Mouse (Mus musculus): ENCODE measurements around the gene Cx3cr1. TPM values are rescaled to one million over a fixed set of nuclear protein-coding genes. Genes with fewer than 3 reads are reported as not detected.

The Cx3cr1 gene
- polyA plus RNA-seq, 1 experiment from 2014 or later, result 8.0 TPM

DNA sequence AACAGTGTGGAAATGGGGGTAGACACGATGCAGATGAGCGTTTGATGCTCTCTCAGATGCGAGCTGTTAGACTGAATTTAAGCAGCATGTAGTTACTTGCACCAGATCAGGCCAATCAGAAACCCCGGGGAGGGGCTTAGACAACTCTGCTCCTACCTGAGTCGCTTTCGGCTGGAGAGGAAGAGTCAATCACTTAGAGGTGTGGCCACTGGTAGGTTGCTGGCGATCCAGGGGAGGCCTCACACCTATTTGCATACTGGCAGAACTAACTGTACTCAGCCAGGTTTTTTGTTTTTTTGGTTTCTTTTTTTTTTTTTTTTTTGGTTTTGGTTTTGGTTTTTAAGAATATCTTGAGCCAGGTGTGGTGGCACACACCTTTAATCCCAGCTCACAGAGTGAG is 81.4 kb downstream of the Cx3cr1 start:
- H3K9me3 ChIP-seq, result no peaks in the 10 kb centered on the region
- H3K4me2 ChIP-seq (replicated peaks), result no peak overlapping the region
- no peak for ATAC-seq (ENCODE audit: insufficient number of reproducible peaks, insufficient read depth, low FRiP score, low TSS enrichment)
- no peaks in the 10 kb centered on the region for H3K27me3 ChIP-seq
- no peaks in the 10 kb centered on the region for H3K36me3 ChIP-seq
- no peak overlapping the region for H3K9ac ChIP-seq
- no peak overlapping the region for H3K4me3 ChIP-seq
- H3K4me1 ChIP-seq, result peaks cover 13% of the 10 kb centered on the region
- H3K27ac ChIP-seq, result no peak overlapping the region
- WGBS, result 54% methylated on average over 7 of the region's 7 CpGs

DNA sequence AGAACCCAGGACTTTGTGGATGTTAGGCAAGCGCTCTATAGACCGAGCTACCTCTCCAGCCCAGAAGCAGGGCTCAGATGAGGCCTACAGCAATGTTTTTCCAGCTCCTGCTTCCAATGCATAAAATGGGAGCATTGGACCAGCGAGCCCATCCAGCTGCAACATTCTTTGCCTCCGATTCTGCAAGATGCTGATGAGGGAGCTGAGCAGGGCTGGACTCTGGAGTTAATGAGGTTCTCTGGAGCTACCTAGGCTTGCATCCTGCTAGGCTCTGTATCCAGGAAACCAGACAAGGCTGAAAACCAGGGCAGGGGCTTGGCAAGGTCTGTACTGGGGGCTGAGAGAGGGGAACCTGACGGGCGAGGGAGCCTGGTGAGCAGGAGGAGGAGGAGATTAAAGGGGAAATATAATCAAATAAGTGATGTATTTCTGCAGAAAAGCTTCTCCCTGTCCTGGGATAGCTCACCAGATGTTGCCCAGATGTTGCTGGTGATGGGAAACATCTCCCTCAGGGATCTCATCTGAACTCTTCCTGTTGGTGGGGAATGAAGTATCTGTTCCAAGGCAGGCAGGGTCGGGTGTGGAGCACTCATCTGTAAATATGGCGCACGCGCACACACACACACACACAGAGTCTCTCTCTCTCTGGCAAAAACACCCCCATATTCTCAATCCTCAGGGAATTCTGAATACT is 83.7 kb downstream of the Cx3cr1 start:
- H3K9ac ChIP-seq, result no peak overlapping the region
- WGBS, result 61% methylated on average over 10 of the region's 10 CpGs
- H3K4me2 ChIP-seq (replicated peaks), result no peak overlapping the region
- no peaks in the 10 kb centered on the region for H3K36me3 ChIP-seq
- H3K27me3 ChIP-seq, result no peaks in the 10 kb centered on the region
- no peaks in the 10 kb centered on the region for H3K9me3 ChIP-seq
- H3K4me3 ChIP-seq, result no peak overlapping the region
- H3K27ac ChIP-seq, result peak overlapping the region; percentile 70
- ATAC-seq (ENCODE audit: insufficient number of reproducible peaks, insufficient read depth, low FRiP score, low TSS enrichment), result no peak
- peaks cover 35% of the 10 kb centered on the region for H3K4me1 ChIP-seq

DNA sequence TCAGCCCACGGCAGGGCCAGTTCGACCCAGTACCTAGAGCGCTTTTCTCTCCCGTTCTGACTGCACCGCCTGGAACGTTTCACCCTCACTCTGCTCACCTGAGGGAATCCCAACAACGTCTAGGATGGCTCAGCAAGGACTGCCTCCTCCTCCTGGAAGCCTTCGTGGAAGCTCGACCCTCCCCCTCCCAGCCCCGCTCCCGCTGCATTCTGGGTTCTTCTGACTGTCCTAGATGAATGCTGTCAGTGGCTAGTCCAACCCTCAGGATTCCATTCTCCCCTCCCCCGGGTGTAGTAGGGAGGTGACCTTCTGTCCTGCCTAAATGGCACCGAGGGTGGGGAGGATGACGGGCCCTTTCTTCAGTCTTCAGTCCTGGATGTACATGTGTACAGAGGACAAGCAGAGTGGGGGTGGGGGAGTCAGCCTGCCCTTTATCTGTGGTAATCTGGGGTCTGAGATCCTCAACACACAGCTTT is 85.1 kb downstream of the Cx3cr1 start, which contains the start of gene Csrnp1:
TSS of gene Csrnp1 (minus strand) at position 123 of the 476 bp plus-strand sequence.
- Histone ChIP-seq H3K36me3 (no peaks in the 10 kb centered on the region), H3K27me3 (no peaks in the 10 kb centered on the region), H3K4me2 (replicated peaks) (peak within 1 kb of the TSS; percentile 98), H3K4me1 (peaks cover 48% of the 10 kb centered on the region), H3K4me3 (peak within 1 kb of the TSS; percentile 66), H3K27ac (peak within 1 kb of the TSS; percentile 70), H3K9ac (peak within 1 kb of the TSS; percentile 69), H3K9me3 (no peaks in the 10 kb centered on the region)
- 6% methylated on average over 14 of the region's 14 CpGs for WGBS
- ATAC-seq (ENCODE audit: insufficient number of reproducible peaks, insufficient read depth, low FRiP score, low TSS enrichment), result no peak

DNA sequence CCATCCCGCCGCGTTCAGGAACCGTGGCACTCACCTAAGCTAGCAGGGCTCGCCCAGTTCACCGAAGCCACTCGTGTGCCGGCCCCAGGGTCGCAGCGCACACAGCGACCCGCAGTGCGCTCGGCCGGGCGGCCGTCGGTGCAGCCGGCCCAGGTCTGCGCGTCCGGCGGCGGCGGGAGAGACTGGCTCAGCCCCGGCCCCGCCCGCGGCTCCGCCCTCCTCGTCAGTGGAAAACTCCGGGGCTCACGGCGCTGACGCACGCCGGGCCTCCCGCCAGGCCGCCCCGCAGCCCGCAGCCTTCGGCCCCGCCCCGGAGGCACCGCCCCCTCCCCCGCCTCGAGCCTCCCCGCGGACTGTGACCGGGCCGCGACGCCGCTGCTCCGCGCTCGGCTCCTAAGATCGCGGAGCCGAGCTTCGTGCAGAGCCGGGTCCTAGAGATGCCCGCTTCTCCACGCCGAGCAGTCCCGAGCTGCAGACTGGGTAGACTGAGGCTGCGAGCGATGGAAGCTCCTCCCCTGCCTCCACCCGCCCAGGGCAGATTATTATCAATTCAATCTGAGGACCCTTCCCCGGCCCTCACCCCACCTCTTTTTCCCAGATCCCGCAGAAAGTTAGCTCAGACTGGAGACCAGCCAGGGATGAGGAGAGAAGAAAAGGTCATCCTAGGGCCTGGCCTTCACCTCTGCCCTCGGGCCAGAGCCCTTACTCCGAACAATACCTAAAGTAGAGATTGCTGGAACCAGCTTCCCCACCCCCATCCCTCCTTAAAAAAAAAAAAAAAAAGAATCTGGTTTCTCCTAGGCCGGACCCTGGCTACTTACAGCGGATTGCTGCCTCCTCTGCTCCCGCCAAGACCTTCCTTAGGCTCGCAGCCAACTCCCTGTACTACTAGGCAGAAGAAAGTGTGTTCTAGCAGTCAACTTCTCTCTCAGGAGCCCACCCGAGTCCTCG is 85.8 kb downstream of the Cx3cr1 start:
- H3K36me3 ChIP-seq, result no peaks in the 10 kb centered on the region
- peak overlapping the region; percentile 69 for H3K9ac ChIP-seq
- peaks cover 54% of the 10 kb centered on the region for H3K4me1 ChIP-seq
- no peaks in the 10 kb centered on the region for H3K9me3 ChIP-seq
- no peaks in the 10 kb centered on the region for H3K27me3 ChIP-seq
- peak overlapping the region; percentile 66 for H3K4me3 ChIP-seq
- peak overlapping the region; percentile 98 for H3K4me2 ChIP-seq (replicated peaks)
- peak overlapping the region; percentile 70 for H3K27ac ChIP-seq
- under 1% methylated on average over 66 of the region's 79 CpGs for WGBS
- peak; percentile 62 for ATAC-seq (ENCODE audit: insufficient number of reproducible peaks, insufficient read depth, low FRiP score, low TSS enrichment)

DNA sequence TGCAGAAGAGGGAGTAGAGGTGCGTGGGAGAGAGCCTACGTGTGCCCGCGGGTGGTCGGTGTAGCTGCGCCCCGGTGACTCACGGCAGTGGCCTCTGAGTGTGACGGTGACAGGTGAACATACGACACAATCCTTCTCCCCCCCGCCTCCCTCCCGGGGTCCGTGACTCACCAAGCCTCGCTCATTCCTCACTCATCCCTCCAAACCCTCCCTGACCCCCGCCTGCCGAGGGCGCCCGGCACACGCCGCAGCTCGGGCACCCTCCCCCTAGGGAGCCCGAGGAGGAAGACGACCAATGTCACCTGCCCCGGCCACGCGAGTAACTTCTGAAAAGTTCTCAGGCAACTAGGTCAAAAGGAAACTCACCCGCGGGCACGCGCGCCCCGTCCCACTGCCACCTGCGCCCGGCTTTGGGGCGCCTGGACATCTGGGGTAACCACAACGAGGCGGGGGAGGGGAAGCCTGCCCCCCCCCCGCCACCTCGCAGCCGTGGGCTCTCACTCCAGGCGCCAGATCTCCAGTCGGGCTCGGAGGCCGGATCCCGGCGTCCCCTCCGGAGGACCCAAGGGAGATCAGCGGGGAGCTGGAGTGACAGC is 86.6 kb downstream of the Cx3cr1 start:
- ATAC-seq (ENCODE audit: insufficient number of reproducible peaks, insufficient read depth, low FRiP score, low TSS enrichment), result no peak
- Histone ChIP-seq H3K36me3 (no peaks in the 10 kb centered on the region), H3K27ac (0 out of 2 replicates have a peak overlapping the region, but pooled peaks have one; percentile 92), H3K4me1 (peaks cover 62% of the 10 kb centered on the region), H3K4me2 (replicated peaks) (peak overlapping the region; percentile 98), H3K9me3 (no peaks in the 10 kb centered on the region), H3K9ac (peak overlapping the region; percentile 69), H3K4me3 (peak overlapping the region; percentile 66), H3K27me3 (no peaks in the 10 kb centered on the region)
- WGBS, result under 1% methylated on average over 48 of the region's 48 CpGs

DNA sequence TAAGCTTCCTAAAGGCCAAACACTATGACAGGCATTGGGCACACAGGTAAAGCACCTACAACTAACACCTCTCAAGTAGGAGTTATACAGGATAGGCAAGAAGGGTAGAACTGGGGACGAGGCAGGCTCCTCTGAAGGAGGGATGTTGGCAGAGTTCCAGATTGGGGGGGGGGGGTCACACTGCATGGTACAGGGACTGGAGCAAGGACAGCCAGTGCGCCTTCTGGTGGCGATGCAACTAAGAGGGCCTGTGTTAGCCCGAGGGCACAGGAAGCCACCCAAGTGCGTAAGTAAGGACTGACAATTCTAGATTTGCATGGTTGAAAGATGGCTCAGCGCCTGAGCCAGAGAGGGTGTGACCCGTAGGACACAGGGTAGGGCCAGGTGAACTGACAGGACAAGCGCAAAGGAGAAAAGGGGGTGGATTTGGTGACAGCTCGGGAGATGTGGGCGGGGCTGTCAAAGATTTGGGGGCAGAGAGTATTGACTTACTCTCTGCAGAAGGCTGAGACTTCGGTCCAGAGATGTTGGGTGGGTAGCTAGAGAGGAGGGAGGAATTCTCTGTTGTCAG is 87.4 kb downstream of the Cx3cr1 start:
- Histone ChIP-seq H3K4me2 (replicated peaks) (peak overlapping the region; percentile 98), H3K27ac (peak overlapping the region; percentile 92), H3K4me1 (peaks cover 69% of the 10 kb centered on the region), H3K9ac (peak overlapping the region; percentile 69; the same call in 1 of the 2 replicates), H3K36me3 (no peaks in the 10 kb centered on the region), H3K9me3 (no peaks in the 10 kb centered on the region), H3K4me3 (peak overlapping the region; percentile 66), H3K27me3 (no peaks in the 10 kb centered on the region)
- WGBS, result 3% methylated on average over 11 of the region's 11 CpGs
- ATAC-seq (ENCODE audit: insufficient number of reproducible peaks, insufficient read depth, low FRiP score, low TSS enrichment), result peak; percentile 47

DNA sequence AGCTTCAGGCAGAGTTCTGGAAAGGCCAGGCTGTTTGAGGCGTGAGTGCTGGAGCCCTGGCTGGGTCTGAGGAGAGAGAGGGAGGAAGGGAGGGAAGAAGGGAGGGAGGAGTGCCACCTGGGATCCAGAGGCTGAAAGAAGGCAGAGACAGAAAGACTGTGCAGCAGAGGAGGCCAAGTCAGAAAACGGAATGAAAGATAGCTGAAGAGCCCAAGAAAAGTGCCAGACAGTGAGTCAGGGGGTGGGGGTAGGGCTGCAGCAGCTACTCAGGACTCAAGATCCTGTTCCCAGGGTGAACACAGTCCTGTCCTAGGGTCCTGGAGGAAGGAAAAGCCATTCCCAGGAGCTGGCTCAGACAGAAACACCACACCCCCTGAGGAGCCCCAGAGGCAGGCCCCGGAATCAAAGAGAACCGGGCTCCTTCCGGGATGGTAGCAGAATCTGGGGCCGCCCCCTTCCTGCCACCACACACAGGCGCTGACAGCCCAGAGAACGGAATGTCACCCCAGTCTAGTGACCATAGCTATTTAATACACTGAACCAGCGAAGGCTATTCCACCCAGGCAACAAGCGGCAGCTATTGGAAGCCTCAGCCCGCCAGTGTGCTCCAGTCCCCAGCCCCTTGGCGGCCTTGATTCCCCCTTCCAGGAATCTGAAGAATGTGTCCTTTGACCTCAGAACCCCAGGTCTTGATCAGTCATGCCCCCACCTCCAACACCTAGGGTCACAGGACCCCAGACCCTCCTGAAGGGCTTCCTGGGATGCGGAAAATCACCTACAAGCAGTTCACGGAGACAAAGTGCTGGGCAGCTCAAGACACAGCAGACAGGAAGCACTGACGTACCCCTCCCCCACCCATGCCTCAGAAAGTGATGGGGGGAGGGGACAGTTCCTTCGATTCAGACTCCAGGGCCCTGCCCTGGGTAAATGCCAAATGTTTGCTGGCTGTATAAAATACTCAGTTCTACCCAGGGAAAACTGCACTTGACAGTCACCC is 88.2 kb downstream of the Cx3cr1 start:
- Histone ChIP-seq H3K9ac (peak overlapping the region; percentile 29; the same call in 1 of the 2 replicates), H3K9me3 (no peaks in the 10 kb centered on the region)
- WGBS, result under 1% methylated on average over 16 of the region's 16 CpGs

DNA sequence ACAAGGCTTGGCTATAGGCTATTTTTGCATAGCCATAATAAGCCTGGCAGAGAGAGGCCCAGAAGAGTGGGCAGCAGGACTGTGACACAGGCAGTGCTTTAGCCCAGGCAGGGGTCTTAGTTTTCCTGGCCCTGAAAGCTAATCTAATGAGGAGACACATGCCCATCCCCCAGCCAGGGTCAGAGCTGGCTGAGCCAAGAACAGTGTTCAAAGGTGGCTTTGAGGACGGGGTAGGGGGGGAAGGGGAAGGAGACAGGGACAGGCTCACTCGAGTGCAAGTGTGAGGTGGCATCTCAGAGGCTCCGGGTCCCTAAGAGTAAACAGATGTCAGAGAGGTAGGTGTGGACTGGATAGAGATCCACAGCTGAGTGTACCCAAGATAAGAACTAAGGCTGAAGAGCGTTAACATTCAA is 88.9 kb downstream of the Cx3cr1 start:
- Histone ChIP-seq H3K9me3 (no peaks in the 10 kb centered on the region), H3K36me3 (no peaks in the 10 kb centered on the region), H3K9ac (0 out of 2 replicates have a peak overlapping the region, but pooled peaks have one; percentile 11), H3K27ac (peak overlapping the region; percentile 92), H3K4me2 (replicated peaks) (peak overlapping the region; percentile 98), H3K27me3 (no peaks in the 10 kb centered on the region), H3K4me1 (peaks cover 73% of the 10 kb centered on the region), H3K4me3 (peak overlapping the region; percentile 66)
- 5% methylated on average over 4 of the region's 4 CpGs for WGBS
- ATAC-seq (ENCODE audit: insufficient number of reproducible peaks, insufficient read depth, low FRiP score, low TSS enrichment), result no peak

More for the DNA sequence above, 88.2 kb downstream of the Cx3cr1 start:
- Histone ChIP-seq H3K4me2 (replicated peaks) (peak overlapping the region; percentile 98), H3K4me1 (peaks cover 77% of the 10 kb centered on the region), H3K27ac (peak overlapping the region; percentile 92), H3K4me3 (peak overlapping the region; percentile 66), H3K27me3 (no peaks in the 10 kb centered on the region), H3K36me3 (no peaks in the 10 kb centered on the region)
- ATAC-seq (ENCODE audit: insufficient number of reproducible peaks, insufficient read depth, low FRiP score, low TSS enrichment), result peak; percentile 44; the same call in 1 of the 2 replicates

DNA sequence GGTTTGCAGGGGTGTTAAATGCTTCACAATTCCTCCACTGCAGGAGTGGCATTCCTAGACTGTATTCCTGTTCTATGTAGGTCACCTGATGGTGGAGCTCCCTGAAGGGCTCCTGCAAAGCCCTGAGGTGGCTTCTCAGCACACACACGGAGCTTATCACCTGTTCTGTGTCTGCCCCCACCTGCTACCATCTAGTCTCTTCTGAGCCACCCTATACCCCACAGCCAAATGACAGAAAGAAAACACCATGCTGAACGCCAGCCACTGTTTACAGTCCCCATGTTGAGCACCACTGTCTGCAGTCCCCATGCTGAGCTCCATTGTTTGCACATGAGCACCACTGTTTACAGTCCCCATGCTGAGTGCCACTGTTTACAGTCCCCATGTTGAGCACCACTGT is 89.9 kb downstream of the Cx3cr1 start:
- no peak overlapping the region for H3K4me3 ChIP-seq
- H3K4me2 ChIP-seq (replicated peaks), result no peak overlapping the region
- no peaks in the 10 kb centered on the region for H3K9me3 ChIP-seq
- H3K9ac ChIP-seq, result 0 out of 2 replicates have a peak overlapping the region, but pooled peaks have one; percentile 16
- H3K27me3 ChIP-seq, result no peaks in the 10 kb centered on the region
- WGBS, result 63% methylated on average over 2 of the region's 2 CpGs
- H3K4me1 ChIP-seq, result peaks cover 72% of the 10 kb centered on the region
- no peak overlapping the region for H3K27ac ChIP-seq
- no peak for ATAC-seq (ENCODE audit: insufficient number of reproducible peaks, insufficient read depth, low FRiP score, low TSS enrichment)
- H3K36me3 ChIP-seq, result no peaks in the 10 kb centered on the region

DNA sequence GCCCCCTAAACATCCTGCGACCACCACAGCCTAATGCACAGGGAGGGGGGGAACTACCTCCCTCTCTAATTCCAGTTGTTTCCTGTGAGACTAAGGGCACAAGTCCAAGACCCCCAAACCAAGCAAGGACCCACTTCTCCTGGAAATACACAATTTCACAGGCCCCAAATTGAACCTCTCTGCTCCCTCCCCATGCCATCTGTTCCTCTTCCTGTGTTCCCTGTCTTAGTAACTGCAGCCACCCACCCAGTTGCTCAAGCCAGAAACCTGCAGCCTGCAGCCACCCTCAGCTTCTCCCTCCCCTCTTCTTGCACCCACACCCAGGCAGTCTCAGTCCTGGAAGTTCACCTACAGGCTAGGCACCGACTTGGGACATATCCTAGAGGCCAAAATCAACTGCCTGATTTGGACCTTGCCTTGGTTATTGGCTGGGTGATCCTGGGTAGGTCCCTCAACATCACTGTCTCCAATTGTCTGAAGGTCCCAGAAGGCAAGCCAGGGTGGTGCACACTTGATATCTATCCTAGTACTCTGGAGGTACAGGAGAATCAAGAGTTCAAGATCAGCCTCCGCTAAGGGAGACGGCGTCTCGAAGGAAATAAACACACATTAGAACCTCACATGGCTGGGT is 90.8 kb downstream of the Cx3cr1 start:
- peaks cover 4% of the 10 kb centered on the region for H3K36me3 ChIP-seq
- 74% methylated on average over 6 of the region's 6 CpGs for WGBS
- H3K4me1 ChIP-seq, result peaks cover 66% of the 10 kb centered on the region
- no peak for ATAC-seq (ENCODE audit: insufficient number of reproducible peaks, insufficient read depth, low FRiP score, low TSS enrichment)
- no peaks in the 10 kb centered on the region for H3K27me3 ChIP-seq
- H3K9me3 ChIP-seq, result no peaks in the 10 kb centered on the region
- H3K4me3 ChIP-seq, result no peak overlapping the region
- H3K4me2 ChIP-seq (replicated peaks), result no peak overlapping the region
- H3K9ac ChIP-seq, result no peak overlapping the region
- no peak overlapping the region for H3K27ac ChIP-seq
